Mouse (Mus musculus): Measurements from ENCODE around the gene Tigd3.
A peak's percentile ranks its signal among the peaks of the same experiment; 100 is the strongest.
"Not testable (repeated sequence)": the region's sequence is repeated elsewhere in the genome, so short reads cannot be mapped to it uniquely, and the experiment has no call there.

Tigd3 gene

DNA sequence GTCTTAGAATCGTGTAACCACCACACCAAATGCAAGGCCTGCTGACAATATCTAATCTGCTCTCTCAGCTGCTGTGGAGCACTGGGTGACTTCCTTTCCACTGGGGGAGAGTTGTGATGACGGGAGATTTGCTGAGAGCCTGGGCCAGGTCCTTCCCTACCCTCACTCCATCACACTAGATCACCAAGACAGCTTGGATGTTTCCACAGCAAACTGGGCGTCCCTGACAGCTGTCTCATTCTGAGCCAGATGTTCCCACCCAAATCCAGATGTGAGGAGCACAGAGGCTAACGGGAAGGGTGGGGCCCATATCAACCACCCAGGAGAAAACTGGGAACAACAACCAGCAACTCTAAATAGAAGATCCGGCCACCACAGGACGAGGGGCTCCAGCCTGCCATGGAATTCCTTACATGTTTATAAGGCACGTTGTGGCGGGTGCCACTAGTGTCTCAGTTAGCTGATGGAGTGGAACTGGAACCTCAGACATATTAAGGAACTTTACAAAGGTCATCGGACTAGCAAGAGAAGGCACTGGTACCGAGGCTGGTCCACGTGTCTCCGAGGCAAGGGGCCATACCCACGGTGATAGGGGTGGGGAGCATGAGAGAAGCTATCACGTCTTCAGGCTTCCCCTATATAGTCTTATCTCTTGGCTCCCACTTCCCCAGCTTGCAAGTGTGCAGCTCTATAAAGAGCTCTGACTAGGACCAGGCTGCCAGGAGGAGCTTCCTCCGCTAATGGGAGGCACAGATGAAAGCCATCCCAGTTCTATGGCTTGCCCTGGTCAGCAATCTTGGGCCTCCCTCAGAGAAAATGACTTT is 28.4 kb upstream of the Tigd3 start:
- no peak for DNase-seq (ENCODE audit: low spot score in 2 of 2)

DNA sequence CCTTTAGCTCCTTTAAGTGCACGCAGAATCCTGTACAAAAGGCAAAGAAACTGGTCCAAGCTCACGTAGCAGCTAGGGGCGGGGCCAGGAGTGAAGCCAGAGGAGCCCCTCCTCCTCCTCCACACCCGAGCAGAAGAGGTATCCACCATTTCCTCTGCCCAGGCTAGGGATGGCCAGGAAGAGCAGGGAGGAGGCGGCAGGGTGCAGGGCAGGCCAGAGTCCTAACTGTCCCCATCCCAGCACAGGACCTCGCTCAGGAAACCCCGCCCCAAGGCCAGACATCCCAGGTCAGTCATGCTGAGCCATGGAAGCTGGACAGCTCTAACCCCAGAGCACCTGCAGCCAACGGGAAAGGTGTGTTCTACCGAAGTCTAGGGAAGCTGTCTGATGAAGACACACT is 27.8 kb upstream of the Tigd3 start:
- no peak for DNase-seq (ENCODE audit: low spot score in 2 of 2)

DNA sequence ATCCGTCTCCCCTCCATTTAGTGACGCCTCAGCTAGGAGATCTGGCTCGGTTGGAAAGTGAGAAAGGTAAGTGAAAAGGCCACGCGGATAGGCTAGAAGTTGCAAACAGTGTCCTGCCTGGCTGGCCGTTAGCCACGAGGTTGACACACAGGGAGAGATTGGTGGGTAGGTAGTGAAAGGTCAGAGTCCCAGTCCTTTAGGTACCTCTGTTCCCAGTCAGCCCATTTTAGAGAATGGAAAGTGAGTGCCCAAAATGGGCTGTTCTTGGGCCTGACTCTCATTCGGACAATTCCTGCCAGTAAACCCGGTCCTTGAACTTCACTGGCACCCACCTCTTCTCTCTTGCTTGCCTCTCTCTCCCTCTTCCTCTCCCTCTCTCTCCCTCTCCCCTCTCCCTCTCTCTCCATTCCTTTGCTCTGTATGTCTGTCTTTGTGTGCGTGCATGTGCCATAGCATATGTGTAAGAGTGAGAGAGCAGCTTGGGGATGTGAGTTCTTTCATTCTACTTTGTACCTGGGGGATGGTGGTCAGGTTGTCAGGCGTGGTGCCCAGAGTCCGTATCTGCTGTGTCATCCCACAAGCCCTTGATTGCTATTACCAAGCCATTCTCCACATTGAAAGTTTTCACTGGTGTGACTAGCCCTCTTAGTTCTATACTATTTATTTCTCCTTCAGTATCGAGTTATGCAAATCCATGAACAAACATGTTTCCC is 19.2 kb upstream of the Tigd3 start, which contains the start of gene Dpf2:
TSS of gene Dpf2 (minus strand) at position 4 of the 713 bp plus-strand sequence.
- no peak for DNase-seq (ENCODE audit: low spot score in 2 of 2)

DNA sequence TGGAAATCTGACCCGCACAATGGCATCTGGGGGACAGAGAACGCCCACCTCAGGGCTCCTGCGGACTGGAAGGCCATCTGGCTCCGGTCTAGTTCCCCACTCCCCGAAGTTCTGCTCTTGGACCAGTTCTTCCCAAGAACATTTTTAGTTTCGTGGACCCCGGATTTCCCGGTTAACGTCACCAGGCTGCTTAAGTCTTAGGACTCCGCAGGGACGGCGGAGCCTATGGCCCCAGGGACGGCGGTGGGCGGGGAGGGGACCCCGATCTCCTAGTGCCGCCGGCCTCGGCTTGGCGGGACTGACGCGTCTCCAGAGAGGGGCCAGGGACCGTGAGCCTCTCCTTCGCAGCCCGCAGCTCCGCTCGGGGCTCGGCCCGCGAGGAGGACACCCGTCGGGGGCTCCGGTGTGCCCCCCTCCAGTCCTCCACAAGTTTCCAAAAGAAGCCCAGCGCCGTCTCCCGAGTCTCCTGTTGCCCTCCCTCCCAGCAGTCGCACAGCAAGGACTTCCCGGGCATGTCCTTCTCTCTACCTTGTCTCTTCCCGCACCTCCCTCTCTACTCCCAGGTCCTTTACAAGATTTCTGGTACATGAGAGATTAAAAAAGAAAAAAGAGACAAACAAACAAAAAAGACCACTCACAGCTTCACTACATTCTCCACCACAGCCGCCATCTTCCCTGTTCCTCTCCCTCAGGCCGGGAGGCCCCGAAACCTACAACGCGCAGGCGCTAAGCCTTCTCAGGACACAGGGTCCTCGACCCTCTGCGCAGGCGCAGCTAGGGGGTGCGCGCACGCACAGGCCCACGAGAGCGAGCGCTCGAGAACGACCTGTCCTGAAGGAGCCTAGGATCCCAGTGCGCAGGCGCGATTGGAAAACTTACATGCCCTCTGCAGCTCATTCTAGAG is 18.4 kb upstream of the Tigd3 start:
- DNase-seq (ENCODE audit: low spot score in 2 of 2): peak; percentile 98 to 99

DNA sequence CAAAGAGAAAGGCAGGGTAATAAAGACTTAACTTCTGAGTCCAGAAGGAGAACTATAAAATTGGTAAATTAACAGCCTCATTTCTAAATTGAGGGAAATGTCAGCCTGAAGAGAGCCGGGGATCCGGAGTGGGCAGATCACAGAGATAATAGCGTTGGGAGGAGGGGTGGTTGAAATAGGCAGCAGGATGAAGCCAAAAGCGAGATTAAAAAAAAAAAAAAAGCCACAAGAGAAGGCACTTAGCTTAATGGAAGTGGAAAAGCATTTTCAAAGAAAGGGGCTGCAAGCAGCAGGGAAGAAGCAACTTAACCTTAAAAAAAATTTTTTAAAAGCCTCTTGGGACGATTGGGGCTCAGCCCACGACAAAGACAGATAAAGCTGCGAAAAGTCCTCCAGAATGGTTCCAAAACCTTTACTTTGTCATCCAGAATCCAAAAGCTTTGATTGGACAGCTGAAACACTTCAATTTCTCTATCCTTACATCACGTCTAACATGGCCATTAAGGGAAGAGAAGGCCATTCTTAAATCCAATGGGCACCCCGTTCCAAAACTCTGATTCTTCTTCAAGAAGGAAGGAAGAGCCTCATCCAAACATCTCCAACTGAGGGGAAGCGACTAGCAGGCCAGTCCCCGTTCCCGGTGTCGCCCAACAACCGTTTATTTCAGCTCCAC is 17.6 kb upstream of the Tigd3 start:
- no peak for DNase-seq (ENCODE audit: low spot score in 2 of 2)

DNA sequence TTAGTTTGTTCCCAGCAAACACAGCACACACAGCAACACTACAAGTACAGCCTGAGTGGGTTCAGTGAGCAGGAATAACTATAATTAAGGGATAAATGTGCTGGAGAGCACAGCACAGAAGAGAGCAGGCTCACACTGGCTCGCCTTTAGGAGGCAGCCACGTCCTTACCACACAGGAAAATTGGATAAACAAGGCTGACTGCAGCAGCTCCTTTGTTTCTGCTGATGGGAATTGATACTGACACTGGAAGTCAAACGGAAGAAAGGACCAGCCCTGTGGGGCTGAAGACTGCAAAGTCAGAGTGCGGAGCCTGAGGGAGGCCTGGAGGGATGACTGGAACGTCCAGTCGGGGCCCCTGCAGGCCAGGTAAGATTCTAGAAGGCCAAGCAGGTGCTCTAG is 16.3 kb upstream of the Tigd3 start:
- DNase-seq (ENCODE audit: low spot score in 2 of 2): no peak

DNA sequence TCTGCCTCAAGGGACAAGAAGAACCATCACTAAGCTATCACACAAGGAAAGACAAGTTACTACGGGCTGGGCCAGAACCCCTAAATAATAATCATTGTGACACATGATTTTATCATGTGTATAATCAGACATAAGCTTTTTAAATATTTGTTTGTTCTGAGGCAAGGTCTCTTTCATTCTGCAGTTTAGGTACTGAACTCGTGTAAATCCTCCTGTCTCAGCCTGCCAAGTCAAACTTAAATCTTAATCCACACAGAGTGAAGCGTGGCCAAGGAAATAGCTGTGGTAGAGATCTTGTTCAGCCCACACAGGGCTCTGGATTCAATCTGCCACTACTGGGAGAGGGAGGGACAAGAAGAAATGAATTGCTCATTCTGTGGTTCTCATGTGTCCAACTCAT is 13.3 kb upstream of the Tigd3 start:
- no peak for DNase-seq (ENCODE audit: low spot score in 2 of 2)

DNA sequence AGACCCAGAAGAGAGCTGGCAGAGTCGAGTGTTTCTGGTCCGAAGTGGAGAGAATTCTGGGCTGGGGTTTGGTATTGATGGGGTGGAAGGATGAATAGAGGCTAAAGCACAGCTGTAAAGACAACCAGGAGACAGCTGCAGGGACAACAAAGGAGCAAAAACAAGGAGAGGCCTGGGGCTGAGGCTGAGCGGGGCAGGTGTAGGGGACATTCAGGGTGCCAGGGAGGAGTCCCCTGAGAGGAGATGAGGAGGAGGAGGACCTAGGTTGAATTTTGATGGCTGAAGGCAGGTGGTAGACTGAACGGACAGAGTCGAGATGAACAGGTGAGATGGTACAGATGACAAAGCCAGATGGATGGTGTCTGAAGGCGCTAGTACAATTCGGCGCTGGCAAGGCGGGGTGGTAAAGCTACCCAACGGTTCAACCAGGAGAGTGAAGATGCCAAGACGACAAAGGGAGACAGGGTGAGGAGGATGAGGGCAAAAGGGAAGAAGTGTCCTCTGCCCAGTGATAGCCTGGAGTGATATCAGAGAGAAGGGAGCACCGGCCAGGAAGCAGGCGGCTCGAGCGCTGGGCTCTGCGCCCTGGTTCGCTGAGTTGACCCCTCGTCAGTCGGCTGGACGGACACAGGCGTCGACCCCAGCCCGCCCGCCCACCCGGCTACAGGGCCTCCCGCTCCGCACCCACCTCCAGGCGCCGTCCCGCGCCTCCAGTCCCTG is 507 bp downstream of the Tigd3 start:
- no peak for DNase-seq (ENCODE audit: low spot score in 2 of 2)

DNA sequence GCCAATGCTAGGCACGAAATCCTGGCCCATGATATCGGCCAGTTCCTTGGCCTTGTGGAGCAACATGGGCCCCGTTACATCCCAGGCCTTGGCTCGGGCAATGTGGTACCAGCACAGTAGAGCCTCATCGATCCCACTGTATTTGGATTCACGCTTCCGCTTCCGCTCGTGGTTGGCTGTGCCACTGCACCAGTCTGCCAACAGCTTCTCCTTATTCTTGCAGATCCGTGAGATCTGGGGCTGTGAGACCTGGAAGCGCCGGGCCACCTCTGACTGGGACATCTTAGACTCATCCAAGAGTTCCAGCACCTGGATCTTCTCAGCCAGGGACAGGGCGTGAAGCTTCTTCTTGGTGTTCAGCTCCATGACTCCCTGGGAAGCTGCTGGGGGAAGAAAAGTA is 1.2 kb downstream of the Tigd3 start:
- no peak for DNase-seq (ENCODE audit: low spot score in 2 of 2)

DNA sequence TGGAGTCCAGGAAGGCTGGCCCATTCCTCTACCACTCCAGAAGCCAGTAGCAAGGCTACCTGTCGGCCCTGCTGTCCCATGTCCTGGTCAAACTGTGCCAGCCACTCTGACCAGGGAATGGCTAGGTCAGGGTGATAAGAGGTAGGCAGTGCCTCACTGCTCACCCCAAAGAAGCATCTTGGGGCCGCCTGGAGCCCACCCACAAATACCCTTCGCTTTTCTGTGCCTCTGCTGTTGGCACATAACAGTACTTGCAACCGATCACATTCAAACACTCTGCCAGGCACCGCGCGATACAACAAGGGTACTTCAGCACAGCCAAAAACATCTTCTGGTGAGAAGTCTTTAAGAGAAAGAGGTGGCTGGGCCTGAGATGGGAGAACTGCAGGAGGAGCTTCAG is 1.7 kb downstream of the Tigd3 start:
- DNase-seq (ENCODE audit: low spot score in 2 of 2): no peak

DNA sequence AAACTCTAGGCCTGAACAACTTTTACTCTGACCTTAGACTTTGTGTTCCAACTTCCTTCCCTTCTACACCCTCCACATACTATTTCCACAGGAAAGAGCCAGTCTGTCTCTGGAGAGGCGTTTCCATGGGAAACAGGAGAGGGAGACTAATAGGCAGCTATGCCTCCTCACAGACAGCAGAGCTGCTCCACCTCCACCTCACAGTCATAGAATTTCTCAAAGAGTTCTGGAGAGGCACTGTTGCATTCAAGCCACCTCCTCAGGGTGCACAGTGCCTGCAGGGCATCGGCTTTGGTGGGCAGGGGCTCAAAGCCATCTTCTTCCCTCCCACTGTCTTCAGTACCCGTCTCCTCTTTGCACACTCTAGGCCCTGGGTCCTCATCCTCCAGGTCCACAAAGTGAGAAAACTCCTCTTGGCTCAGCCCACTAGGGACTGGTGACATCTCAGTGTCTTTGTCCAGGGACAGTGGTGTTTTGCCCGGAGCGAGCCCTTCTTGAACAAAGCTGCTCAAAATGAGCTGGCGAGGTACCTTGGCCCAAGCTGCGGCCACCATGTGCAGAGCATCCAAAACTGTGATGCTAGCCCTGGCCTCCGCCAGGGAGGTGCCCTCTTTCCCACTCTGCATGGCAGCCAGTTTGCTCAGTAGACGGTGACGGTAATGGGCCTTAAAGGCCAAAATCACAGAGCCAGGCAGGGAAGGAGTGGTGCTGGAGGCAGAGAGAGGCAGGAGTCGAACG is 2.3 kb downstream of the Tigd3 start:
- DNase-seq (ENCODE audit: low spot score in 2 of 2): no peak

DNA sequence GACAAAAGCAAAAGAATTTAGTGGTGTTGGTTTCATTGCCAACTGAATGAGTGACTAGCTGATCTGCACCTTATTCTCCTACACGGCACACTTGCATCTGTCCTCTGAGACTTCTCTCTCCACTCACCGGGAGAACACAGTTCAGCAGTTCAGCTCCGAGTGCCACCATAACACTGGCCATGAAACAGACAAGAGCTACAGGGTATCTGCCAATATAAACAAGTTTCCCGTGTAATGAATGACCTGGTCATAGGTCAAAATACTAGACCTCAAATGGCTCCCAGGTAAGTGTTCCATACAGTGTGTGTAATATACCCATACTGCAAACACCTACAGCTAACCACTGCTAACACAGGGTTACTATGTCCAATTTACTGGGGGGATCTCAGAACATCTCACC is 4.7 kb downstream of the Tigd3 start:
- DNase-seq (ENCODE audit: low spot score in 2 of 2): no peak

DNA sequence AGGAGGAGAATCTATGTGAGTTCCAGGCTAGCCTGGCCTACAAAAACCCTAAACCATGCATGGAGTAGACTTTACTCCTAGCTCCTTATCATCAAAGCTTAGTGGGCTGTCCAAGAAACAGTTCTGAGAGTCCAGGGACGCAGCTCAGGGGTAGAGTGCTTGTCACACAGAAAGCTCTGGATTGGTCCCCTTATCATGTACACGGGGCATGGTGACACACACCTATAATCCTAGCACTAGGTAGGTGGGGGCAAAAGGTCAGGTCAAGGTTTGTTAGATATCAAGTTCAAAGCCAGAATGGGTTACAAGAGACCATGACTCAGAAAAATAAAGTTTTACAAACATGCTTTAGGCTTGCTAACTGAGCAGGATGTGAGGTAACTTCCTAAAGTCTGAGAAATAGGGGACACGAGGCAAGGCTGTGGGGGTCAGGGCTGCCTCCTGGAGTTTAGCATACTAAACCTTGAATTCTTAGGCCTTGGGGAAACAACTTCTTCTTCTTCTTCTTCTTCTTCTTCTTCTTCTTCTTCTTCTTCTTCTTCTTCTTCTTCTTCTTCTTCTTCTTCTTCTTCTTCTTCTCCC is 6.6 kb downstream of the Tigd3 start:
- no peak for DNase-seq (ENCODE audit: low spot score in 2 of 2)

DNA sequence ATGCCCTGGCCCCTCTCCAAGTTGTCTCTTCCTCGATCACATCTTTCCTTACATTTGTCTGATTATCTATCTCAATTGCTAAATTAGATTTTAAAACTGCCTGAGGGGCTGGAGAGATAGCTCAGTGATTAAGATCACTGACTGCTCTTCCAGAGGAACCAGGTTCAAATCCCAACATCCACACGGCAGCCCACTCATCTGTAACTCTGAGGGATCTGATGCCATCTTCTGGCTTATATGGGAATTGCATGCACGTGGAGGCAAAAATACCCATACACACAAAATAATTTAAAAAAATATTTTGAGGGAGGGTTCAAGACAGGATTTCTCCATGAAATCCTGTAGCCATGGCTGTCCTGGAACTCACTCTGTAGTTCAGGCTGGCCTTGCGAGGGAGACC is 8.1 kb downstream of the Tigd3 start:
- DNase-seq (ENCODE audit: low spot score in 2 of 2): no peak

DNA sequence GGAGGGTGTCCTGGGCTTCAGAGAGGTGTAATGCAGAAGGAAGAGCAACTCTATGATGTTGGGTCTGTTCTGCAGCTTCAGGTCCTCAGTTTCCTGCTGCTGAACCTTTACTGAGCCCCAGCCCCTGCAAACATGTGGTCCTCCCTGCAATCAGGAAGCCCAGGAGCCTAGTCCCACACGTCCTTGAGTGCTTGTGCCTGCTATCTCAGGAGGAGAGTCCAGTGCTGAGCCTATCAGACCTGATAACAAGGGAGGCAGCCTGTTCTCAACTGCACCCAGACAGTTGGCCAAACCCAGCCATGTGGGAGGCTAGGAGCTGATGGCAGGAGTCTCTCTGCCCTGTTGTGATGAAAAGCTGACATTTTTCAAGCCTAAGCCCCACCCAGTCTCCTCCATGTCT is 10.0 kb downstream of the Tigd3 start:
- DNase-seq (ENCODE audit: low spot score in 2 of 2): no peak

DNA sequence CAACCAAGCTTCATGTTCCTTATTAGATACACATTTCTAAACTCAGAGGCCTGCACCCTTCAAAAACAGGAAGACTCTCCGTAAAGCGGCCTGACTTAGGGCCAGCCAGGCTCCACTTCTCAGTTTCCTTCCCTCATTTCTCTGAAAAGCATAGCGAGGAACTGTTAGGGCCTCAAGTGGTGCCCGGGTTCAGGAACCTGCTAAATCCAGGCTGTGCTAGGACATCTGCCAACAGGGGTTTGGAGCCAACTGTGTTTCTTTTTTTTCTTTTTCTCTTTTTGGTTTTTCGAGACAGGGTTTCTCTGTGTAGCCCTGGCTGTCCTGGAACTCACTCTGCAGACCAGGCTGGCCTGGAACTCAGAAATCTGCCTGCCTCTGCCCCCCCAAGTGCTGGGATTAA is 11.9 kb downstream of the Tigd3 start:
- DNase-seq (ENCODE audit: low spot score in 2 of 2): not testable (repeated sequence)

DNA sequence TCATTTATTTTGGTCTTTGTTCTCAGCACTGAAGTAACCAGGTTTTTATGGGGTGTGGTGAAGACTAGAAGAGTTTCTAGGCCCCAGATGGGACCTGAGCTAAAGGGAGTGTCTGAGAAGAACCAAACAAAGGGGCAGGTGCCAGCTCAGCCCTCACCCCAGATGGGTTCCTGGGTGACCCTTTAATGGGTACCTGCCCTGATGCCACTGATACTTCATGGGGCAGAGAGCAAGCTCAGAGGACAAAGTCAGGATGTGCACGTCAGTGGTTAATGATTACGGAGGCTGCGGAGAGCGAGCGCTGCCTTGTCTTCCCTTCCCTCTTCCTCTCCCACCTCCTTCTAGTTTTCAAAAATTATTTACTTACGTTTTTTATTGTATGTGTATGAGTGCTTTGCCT is 12.8 kb downstream of the Tigd3 start:
- no peak for DNase-seq (ENCODE audit: low spot score in 2 of 2)

DNA sequence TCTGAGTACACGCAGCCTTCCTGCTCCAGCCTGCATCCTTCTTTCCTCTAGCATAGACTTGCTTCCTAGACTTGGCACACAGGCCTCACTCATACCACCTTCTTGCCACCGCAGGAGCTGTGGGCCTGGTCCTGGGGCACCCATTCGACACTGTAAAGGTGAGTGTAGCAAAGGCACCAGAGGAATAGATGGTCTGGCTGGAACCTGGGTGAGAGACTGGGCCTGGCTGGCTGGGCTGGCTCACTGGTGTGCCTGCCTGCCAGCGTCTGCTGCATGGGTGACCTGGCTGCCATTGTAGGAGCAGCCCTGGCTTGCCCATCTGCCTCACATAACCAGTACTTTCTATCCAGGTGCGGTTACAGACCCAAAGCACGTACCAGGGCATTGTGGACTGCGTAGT is 14.2 kb downstream of the Tigd3 start:
- no peak for DNase-seq (ENCODE audit: low spot score in 2 of 2)

DNA sequence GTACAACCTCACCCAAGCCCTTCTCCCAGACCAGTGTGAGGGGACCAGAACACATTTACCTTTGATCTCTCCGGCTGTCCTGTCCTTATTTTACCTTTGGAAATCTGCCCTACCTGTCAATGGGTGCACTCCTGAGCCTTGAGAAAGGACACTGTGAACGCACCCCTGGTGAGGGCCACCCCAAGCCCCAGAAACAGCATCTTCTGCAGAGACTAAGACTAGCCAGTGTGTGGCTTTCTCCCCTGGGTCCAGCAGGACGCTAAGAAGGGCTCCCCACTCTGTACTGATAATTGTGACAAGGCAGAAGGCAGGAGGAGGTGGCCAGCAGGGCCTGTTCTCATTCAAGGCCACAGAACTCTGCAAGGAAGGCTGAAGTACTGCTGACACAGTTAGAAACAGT is 15.0 kb downstream of the Tigd3 start:
- DNase-seq (ENCODE audit: low spot score in 2 of 2): no peak

DNA sequence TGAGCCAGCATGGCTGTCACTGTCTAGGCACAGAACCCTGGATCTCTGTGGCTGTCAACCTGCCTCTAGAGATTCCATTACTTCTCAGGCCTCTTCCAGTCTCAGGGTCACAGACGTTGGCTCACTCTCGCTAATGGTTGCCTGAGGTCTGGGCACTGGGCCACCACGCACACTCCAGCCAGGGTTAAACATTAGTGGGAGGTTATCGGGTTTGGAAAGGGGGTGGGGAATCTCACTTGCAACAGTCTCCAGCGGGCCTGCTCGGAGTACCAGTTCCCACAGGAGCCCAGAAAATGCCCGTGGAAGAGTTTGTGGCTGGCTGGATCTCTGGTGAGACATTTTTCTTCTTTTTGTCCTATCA is 15.6 kb downstream of the Tigd3 start:
- no peak for DNase-seq (ENCODE audit: low spot score in 2 of 2)
